Mouse (Mus musculus) MEL (cell line): Measurements from ENCODE around the gene Plxnc1. TPM values are rescaled to one million over a fixed set of nuclear protein-coding genes. Genes with fewer than 3 reads are reported as not detected.

Experiments
- DNase-seq: peaks from one replicate; pipeline ENCODE4 v3.0.0; 2011; ENCODE audit warnings: low read depth, low spot score
- H3K27ac ChIP-seq: 2 replicates; pipeline ENCODE4 v1.5.1; 2012; ENCODE audit warnings: low read depth, mild to moderate bottlenecking, control low read depth, low read length, moderate library complexity; ENCODE audit not compliant: control insufficient read depth
- H3K27me3 ChIP-seq, 2 experiments: fragments of 150-350 bp in 1 of 2; sonication (generic) in 1 of 2; 2 replicates each; pipeline ENCODE4 v1.6.1; 2012; ENCODE audit warnings: low read length in 2 of 2, mild to moderate bottlenecking in 2 of 2, improper control_type of control experiment in 1 of 2, moderate library complexity in 1 of 2; ENCODE audit not compliant: insufficient read depth in 2 of 2, control insufficient read depth in 1 of 2
- H3K36me3 ChIP-seq, 2 experiments: 2 replicates each; pipeline ENCODE4 v1.6.1; 2012 to 2014; ENCODE audit warnings: low read length in 2 of 2, improper control_type of control experiment in 1 of 2, inconsistent platforms in 1 of 2, mild to moderate bottlenecking in 1 of 2; ENCODE audit not compliant: insufficient read depth in 2 of 2, control insufficient read depth in 1 of 2
- H3K4me1 ChIP-seq, 2 experiments: fragments of 150-350 bp in 1 of 2; sonication (generic) in 1 of 2; 2 replicates each; pipeline ENCODE4 v1.6.1; 2012; ENCODE audit warnings: low read length in 2 of 2, improper control_type of control experiment in 1 of 2, mild to moderate bottlenecking in 1 of 2; ENCODE audit not compliant: insufficient read depth in 2 of 2, control insufficient read depth in 1 of 2
- H3K4me3 ChIP-seq, 2 experiments: fragments of 150-350 bp in 1 of 2; sonication (generic) in 1 of 2; 2 replicates each; pipeline ENCODE4 v1.5.1; 2012; ENCODE audit warnings: low read depth in 2 of 2, low read length in 2 of 2, mild to moderate bottlenecking in 2 of 2, moderate library complexity in 2 of 2, control low read depth in 1 of 2, improper control_type of control experiment in 1 of 2; ENCODE audit not compliant: control insufficient read depth in 1 of 2, insufficient read depth in 1 of 2
- H3K79me2 ChIP-seq: 2 replicates; pipeline ENCODE4 v1.6.1; 2012; ENCODE audit warnings: mild to moderate bottlenecking, low read length, moderate library complexity; ENCODE audit not compliant: control insufficient read depth, poor library complexity, insufficient read depth
- H3K9ac ChIP-seq: 2 replicates; pipeline ENCODE4 v1.6.1; 2012; ENCODE audit warnings: low read depth, mild to moderate bottlenecking, control low read depth, low read length, moderate library complexity; ENCODE audit not compliant: control insufficient read depth, poor library complexity, severe bottlenecking
- H3K9me3 ChIP-seq: fragments of 150-350 bp; sonication (generic); replicated peaks from 2 replicates; pipeline ENCODE4 v1.6.1; 2012; ENCODE audit warnings: mild to moderate bottlenecking, low read length, improper control_type of control experiment, moderate library complexity; ENCODE audit not compliant: insufficient read depth
- BHLHE40 ChIP-seq: IDR thresholded peaks from 2 replicates; pipeline ENCODE4 v1.6.1; 2012; ENCODE audit warnings: low read depth, mild to moderate bottlenecking, inconsistent platforms, low read length, improper control_type of control experiment, borderline replicate concordance
- CHD1 ChIP-seq: IDR thresholded peaks from 2 replicates; pipeline ENCODE4 v1.6.1; 2012; ENCODE audit warnings: low read depth, mild to moderate bottlenecking, inconsistent platforms, low read length, improper control_type of control experiment
- CHD2 ChIP-seq: IDR thresholded peaks from 2 replicates; pipeline ENCODE4 v1.6.1; 2011; ENCODE audit warnings: low read length, improper control_type of control experiment
- CTCF ChIP-seq, 3 experiments: IDR thresholded peaks in 2 of 3; conservative IDR thresholded peaks in 1 of 3; 2 replicates each; pipeline ENCODE4 v1.5.1; 2011 to 2012; ENCODE audit warnings: low read length in 3 of 3, low read depth in 2 of 3, mild to moderate bottlenecking in 2 of 3, improper control_type of control experiment in 1 of 3, inconsistent platforms in 1 of 3, mixed read lengths in 1 of 3, moderate library complexity in 1 of 3; ENCODE audit not compliant: control insufficient read depth in 1 of 3, insufficient read depth in 1 of 3, poor library complexity in 1 of 3, severe bottlenecking in 1 of 3
- E2F4 ChIP-seq: IDR thresholded peaks from 2 replicates; pipeline ENCODE4 v1.6.1; 2011; ENCODE audit warnings: low read depth, low read length, improper control_type of control experiment, borderline replicate concordance
- ELF1 ChIP-seq: IDR thresholded peaks from 2 replicates; pipeline ENCODE4 v1.6.1; 2014; ENCODE audit warnings: low read depth, mild to moderate bottlenecking, inconsistent platforms, low read length, improper control_type of control experiment, moderate library complexity
- JUND ChIP-seq: IDR thresholded peaks from 2 replicates; pipeline ENCODE4 v1.6.1; 2011; ENCODE audit warnings: low read depth, mild to moderate bottlenecking, improper control_type of control experiment, low read length
- KAT2A ChIP-seq: conservative IDR thresholded peaks from 2 replicates; pipeline ENCODE4 v1.6.1; 2012; ENCODE audit warnings: low read depth, low read length, improper control_type of control experiment, inconsistent platforms
- MAFK ChIP-seq: IDR thresholded peaks from 2 replicates; pipeline ENCODE4 v1.6.1; 2011; ENCODE audit warnings: low read depth, mild to moderate bottlenecking, low read length, improper control_type of control experiment, borderline replicate concordance
- MAX ChIP-seq: IDR thresholded peaks from 2 replicates; pipeline ENCODE4 v1.6.1; 2011; ENCODE audit warnings: low read length, improper control_type of control experiment
- MXI1 ChIP-seq: IDR thresholded peaks from 2 replicates; pipeline ENCODE4 v1.6.1; 2011; ENCODE audit warnings: mild to moderate bottlenecking, low read depth, low read length, improper control_type of control experiment
- MYC ChIP-seq: IDR thresholded peaks from 2 replicates; pipeline ENCODE4 v1.6.1; 2011; ENCODE audit warnings: low read depth, mild to moderate bottlenecking, low read length, improper control_type of control experiment, moderate library complexity
- NELFE ChIP-seq: IDR thresholded peaks from 2 replicates; pipeline ENCODE4 v1.6.1; 2011; ENCODE audit warnings: low read depth, low read length, improper control_type of control experiment
- POLR2A ChIP-seq, 2 experiments: IDR thresholded peaks; 2 replicates each; pipeline ENCODE4 v1.6.1; 2011 to 2012; ENCODE audit warnings: low read length in 2 of 2, mild to moderate bottlenecking in 2 of 2, control low read depth in 1 of 2, improper control_type of control experiment in 1 of 2, low read depth in 1 of 2, moderate library complexity in 1 of 2; ENCODE audit not compliant: control insufficient read depth in 1 of 2, insufficient read depth in 1 of 2, poor library complexity in 1 of 2
- RCOR1 ChIP-seq: IDR thresholded peaks from 2 replicates; pipeline ENCODE4 v1.6.1; 2012; ENCODE audit warnings: low read depth, mild to moderate bottlenecking, inconsistent platforms, low read length, improper control_type of control experiment
- SMC3 ChIP-seq: IDR thresholded peaks from 2 replicates; pipeline ENCODE4 v1.6.1; 2011; ENCODE audit warnings: low read depth, low read length, improper control_type of control experiment
- TAL1 ChIP-seq: IDR thresholded peaks from 2 replicates; pipeline ENCODE4 v1.6.1; 2012; ENCODE audit warnings: mild to moderate bottlenecking, inconsistent platforms, low read length, moderate library complexity, mixed read lengths
- TBP ChIP-seq: IDR thresholded peaks from 2 replicates; pipeline ENCODE4 v1.8.0; 2011; ENCODE audit warnings: low read depth, low read length, improper control_type of control experiment
- USF2 ChIP-seq, 2 experiments: IDR thresholded peaks; 2 replicates each; pipeline ENCODE4 v1.6.1; 2011 to 2012; ENCODE audit warnings: improper control_type of control experiment in 2 of 2, low read length in 2 of 2, borderline replicate concordance in 1 of 2, inconsistent platforms in 1 of 2, low read depth in 1 of 2, mild to moderate bottlenecking in 1 of 2; ENCODE audit not compliant: insufficient read depth in 1 of 2
- ZC3H11A ChIP-seq: IDR thresholded peaks from 2 replicates; pipeline ENCODE4 v1.6.1; 2012; ENCODE audit warnings: low read depth, mild to moderate bottlenecking, inconsistent platforms, low read length, improper control_type of control experiment
- polyA plus RNA-seq, 2 experiments: library from polyadenylated mRNA; stranded (reverse) in 1 of 2; unstranded in 1 of 2; fragments of >175 nt in 1 of 2; fragments of >200 nt in 1 of 2; gene quantifications; 2 replicates each; pipeline versions ENCODE4 v1.2.1 to v1.2.4; 2012; ENCODE audit warnings: low replicate concordance in 2 of 2, low read depth in 1 of 2; ENCODE audit not compliant: insufficient read length in 2 of 2, insufficient read depth in 1 of 2, missing spikeins in 1 of 2
- total RNA-seq: library from RNA; depleted of rRNA; stranded (reverse); fragments of 300-350 nt; gene quantifications from 2 replicates; pipeline ENCODE4 v1.2.3, GENCODE M21; 2012

Plxnc1 gene
- total and polyA plus RNA-seq, 3 experiments: 15.1 to 30.1 TPM; not detected in 1

DNA sequence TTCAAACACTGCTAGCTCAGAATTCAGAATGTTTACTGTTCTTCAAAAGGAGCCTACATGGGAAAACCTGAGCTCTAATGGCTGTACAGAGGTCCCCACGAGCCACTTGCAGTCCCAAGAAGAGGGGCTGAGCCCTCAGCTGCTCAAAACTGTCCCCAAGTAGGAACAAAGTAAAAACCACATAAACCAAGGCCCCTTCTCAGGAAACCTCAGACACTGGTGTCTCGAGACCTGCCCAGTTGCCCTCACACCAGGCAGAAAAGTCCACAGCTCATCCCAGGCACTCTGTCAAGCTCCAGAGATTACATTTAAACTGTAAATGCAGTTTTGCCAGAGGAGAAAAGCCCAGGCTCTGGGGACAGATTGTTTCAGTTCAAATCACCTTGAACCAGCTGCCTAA lies 26.6 kb downstream of the Plxnc1 start:
- DNase-seq: no peak
- H3K36me3 ChIP-seq: peaks cover 5 to 24% of the 10 kb centered on the region in 2 experiments
- H3K4me1 ChIP-seq: peaks cover 14 to 26% of the 10 kb centered on the region in 2 experiments
- H3K27ac ChIP-seq: no peak overlapping the region
- no peaks in the 10 kb centered on the region for H3K79me2 ChIP-seq
- H3K9me3 ChIP-seq: no peaks in the 10 kb centered on the region
- TF ChIP-seq USF2 (IDR thresholded peaks at IDR 0.05; ENCODE audit: borderline replicate concordance in 1 of 2, insufficient read depth in 1 of 2, low read depth in 1 of 2, low read length in 2 of 2) (no peak), CHD1 (no peak), TAL1 (no peak), E2F4 (no peak), BHLHE40 (no peak), SMC3 (no peak), CTCF (IDR thresholded peaks at IDR 0.05 in 2 of 3, conservative IDR thresholded peaks at IDR 0.05 in 1 of 3; ENCODE audit: control insufficient read depth in 1 of 3, insufficient read depth in 1 of 3, low read depth in 2 of 3, low read length in 3 of 3, poor library complexity in 1 of 3, severe bottlenecking in 1 of 3) (no peak), RCOR1 (no peak), MYC (no peak), MAFK (no peak)
- H3K4me3 ChIP-seq: no peak overlapping the region
- H3K27me3 ChIP-seq: no peaks in the 10 kb centered on the region
- H3K9ac ChIP-seq: no peak overlapping the region

GRCm38 (mm10) chr10:94917354-94917753 lies 27.3 kb downstream of the Plxnc1 start:
- Histone ChIP-seq H3K79me2 (no peaks in the 10 kb centered on the region), H3K9me3 (no peaks in the 10 kb centered on the region), H3K27ac (no peak overlapping the region; the same call in 1 of the 2 replicates), H3K36me3 (peaks cover 5 to 22% of the 10 kb centered on the region in 2 experiments), H3K27me3 (no peaks in the 10 kb centered on the region), H3K4me3 (no peak overlapping the region), H3K9ac (no peak overlapping the region), H3K4me1 (peaks cover 11 to 22% of the 10 kb centered on the region in 2 experiments)
- no peak for DNase-seq
- TF ChIP-seq NELFE (no peak), CHD2 (no peak), MAX (no peak), ZC3H11A (no peak), ELF1 (no peak), POLR2A (IDR thresholded peaks at IDR 0.05; ENCODE audit: control insufficient read depth in 1 of 2, insufficient read depth in 1 of 2, low read depth in 1 of 2, low read length in 2 of 2, poor library complexity in 1 of 2) (no peak), KAT2A (no peak), TBP (no peak), SMC3 (no peak), TAL1 (no peak), MXI1 (no peak), E2F4 (no peak), JUND (no peak), BHLHE40 (no peak)
